Mouse (Mus musculus): ENCODE data around the gene Gfpt1. TPM values are rescaled to one million over a fixed set of nuclear protein-coding genes. Genes with fewer than 3 reads are reported as not detected.

The Gfpt1 gene
- polyA plus RNA-seq, 1 experiment from 2014 or later = 17.4 TPM

DNA sequence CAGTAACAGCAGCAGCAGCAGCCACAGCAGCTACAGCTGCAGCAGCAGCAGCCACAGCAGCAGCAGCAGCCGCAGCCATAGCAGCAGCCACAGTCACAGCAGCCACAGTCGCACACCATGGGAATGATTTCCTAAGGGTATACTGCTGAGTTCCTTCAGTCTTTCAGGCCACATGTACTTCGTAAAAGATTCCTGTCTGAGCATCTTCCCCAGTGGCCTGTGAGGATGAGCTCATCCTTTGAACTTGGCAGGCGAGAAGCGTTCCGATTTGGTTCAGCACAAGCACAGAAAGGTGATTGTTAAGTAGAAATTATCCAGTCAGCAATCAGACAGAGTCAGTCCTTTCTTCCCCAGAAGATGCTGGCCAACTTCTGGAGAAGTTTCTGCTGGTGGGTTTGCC lies 69.5 kb downstream of the Gfpt1 start:
- Histone ChIP-seq H3K27ac (ENCODE audit: low read depth, low read length) (no peak overlapping the region), H3K4me3 (ENCODE audit: low read depth, low read length) (no peak overlapping the region), H3K27me3 (ENCODE audit: control insufficient read depth, insufficient read depth, low read length) (no peaks in the 10 kb centered on the region), H3K9ac (ENCODE audit: low read length) (no peak overlapping the region), H3K9me3 (ENCODE audit: control insufficient read depth, low read length) (no peaks in the 10 kb centered on the region), H3K36me3 (ENCODE audit: control insufficient read depth, insufficient read depth, low read length) (no peaks in the 10 kb centered on the region), H3K4me1 (replicated peaks; ENCODE audit: control insufficient read depth, insufficient read depth, low read length) (no peaks in the 10 kb centered on the region), H3K4me2 (ENCODE audit: low read depth, low read length, severe bottlenecking) (no peak overlapping the region)
- ATAC-seq (replicated peaks; ENCODE audit: low FRiP score) (no peak), DNase-seq (ENCODE audit: low spot score) (no peak)
- WGBS = 84% methylated on average over 6 of the region's 6 CpGs

DNA sequence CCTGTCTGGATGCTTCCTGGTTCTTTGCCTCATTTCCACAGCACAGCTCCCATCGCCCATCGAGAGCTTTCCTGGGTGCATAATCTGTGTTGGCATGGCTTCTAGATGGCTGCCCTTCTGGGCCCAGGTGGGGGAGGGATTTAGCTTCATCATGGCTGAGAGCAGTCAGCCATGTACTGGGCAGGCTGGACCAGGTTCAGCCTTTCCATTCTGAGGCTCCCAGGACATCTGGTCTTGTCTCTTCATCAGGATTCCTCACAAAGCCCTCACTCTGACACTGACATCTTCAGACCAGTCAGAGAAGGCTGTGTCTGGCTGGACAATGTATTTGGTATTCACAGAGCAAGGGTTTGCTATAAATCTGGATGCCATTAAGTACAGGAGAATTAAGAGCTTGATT lies 73.3 kb downstream of the Gfpt1 start:
- Histone ChIP-seq H3K9me3 (ENCODE audit: control insufficient read depth, low read length) (no peaks in the 10 kb centered on the region), H3K36me3 (ENCODE audit: control insufficient read depth, insufficient read depth, low read length) (no peaks in the 10 kb centered on the region), H3K4me1 (replicated peaks; ENCODE audit: control insufficient read depth, insufficient read depth, low read length) (no peaks in the 10 kb centered on the region), H3K4me3 (ENCODE audit: low read depth, low read length) (no peak overlapping the region), H3K27ac (ENCODE audit: low read depth, low read length) (no peak overlapping the region), H3K4me2 (ENCODE audit: low read depth, low read length, severe bottlenecking) (no peak overlapping the region), H3K27me3 (ENCODE audit: control insufficient read depth, insufficient read depth, low read length) (no peaks in the 10 kb centered on the region), H3K9ac (ENCODE audit: low read length) (no peak overlapping the region)
- 81% methylated on average over 2 of the region's 2 CpGs for WGBS
- ATAC-seq (replicated peaks; ENCODE audit: low FRiP score) (no peak), DNase-seq (ENCODE audit: low spot score) (no peak)

DNA sequence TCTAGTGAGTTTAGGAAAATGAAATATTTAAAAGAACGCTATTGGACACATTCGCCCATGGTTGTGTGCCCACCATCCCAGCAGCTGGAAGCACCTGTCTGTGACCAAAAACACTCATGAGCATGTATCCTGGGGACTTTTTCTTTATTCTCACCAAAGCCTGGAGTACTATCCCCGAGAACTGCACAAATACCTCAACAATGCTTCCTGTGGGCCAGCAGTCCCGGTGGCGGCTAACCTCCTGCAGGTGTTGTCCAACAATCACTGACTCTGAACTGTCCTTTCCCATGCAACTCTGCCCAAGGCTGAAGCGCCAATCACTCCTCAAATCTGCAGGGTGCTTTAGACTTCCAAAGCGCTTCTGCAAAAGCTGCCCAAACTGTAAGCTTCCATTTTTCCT lies 74.0 kb downstream of the Gfpt1 start:
- no peak for DNase-seq (ENCODE audit: low spot score)
- 78% methylated on average over 7 of the region's 7 CpGs for WGBS

DNA sequence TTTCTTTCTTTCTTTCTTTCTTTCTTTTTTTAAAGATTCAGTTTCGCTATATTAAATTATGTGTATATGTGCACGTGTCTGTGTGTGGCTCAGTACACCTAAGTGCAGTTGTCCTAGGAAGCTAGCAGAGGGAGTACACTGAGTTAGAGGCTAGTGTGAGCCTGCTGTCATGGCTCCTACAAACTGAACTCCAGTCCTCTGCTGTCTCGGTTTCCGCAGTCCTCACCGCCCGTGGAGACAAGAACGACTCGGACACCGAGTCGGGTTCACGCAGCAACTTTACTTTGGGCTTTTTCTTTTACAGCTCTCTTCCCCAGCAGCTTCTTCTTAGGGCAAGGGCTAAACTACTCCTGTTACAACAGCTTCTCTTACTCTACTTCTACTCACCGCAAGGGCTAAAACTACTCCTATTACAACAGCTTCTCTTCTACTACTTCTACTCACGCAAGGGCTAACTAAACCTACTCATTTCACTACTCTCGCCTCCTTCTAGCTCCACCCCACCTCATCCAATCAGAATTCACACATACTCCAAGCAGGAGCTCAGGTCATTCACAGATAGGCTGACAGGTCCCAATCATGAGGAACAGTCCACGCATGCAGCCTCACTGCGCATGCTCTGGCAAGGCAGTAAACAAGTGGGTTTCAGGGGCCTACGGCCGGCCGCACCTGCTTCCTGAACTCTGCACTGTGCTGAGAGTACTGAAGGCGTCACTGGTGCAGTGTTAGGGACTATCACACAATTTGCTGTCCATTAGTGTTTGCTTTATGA lies 76.6 kb downstream of the Gfpt1 start:
- Histone ChIP-seq H3K9ac (ENCODE audit: low read length) (no peak overlapping the region), H3K4me2 (ENCODE audit: low read depth, low read length, severe bottlenecking) (no peak overlapping the region), H3K9me3 (ENCODE audit: control insufficient read depth, low read length) (no peaks in the 10 kb centered on the region), H3K27ac (ENCODE audit: low read depth, low read length) (no peak overlapping the region), H3K36me3 (ENCODE audit: control insufficient read depth, insufficient read depth, low read length) (no peaks in the 10 kb centered on the region), H3K4me1 (replicated peaks; ENCODE audit: control insufficient read depth, insufficient read depth, low read length) (no peaks in the 10 kb centered on the region), H3K4me3 (ENCODE audit: low read depth, low read length) (no peak overlapping the region), H3K27me3 (ENCODE audit: control insufficient read depth, insufficient read depth, low read length) (no peaks in the 10 kb centered on the region)
- ATAC-seq (replicated peaks; ENCODE audit: low FRiP score) (no peak), DNase-seq (ENCODE audit: low spot score) (no peak)
- WGBS = 93% methylated on average over 20 of the region's 20 CpGs

More for the DNA sequence above, 74.0 kb downstream of the Gfpt1 start:
- no peak overlapping the region for H3K4me3 ChIP-seq (ENCODE audit: low read depth, low read length)
- H3K27ac ChIP-seq (ENCODE audit: low read depth, low read length) = no peak overlapping the region
- no peaks in the 10 kb centered on the region for H3K9me3 ChIP-seq (ENCODE audit: control insufficient read depth, low read length)
- H3K4me2 ChIP-seq (ENCODE audit: low read depth, low read length, severe bottlenecking) = no peak overlapping the region
- H3K4me1 ChIP-seq (replicated peaks; ENCODE audit: control insufficient read depth, insufficient read depth, low read length) = no peaks in the 10 kb centered on the region
- ATAC-seq (replicated peaks; ENCODE audit: low FRiP score) = no peak
- no peaks in the 10 kb centered on the region for H3K36me3 ChIP-seq (ENCODE audit: control insufficient read depth, insufficient read depth, low read length)
- H3K9ac ChIP-seq (ENCODE audit: low read length) = no peak overlapping the region
- no peaks in the 10 kb centered on the region for H3K27me3 ChIP-seq (ENCODE audit: control insufficient read depth, insufficient read depth, low read length)

DNA sequence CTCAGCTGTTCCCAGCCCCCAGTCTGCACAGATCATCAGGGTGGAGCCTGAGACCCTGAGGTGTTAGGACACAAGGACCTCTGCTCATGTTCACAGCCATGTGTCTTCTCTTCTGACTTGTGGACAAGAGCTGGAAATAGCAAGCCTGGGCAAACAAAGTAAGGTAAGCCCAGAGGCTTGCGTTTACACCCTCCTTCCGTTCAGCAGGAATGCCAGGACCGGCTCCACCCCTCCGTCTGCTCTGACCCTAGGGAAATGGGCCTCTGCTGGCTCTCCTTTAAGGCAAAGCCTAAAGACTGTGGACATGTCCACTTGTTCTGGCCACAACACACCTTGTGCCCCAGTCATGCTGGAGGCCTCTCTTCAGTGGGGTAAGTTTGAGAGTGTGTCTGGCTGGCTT lies 77.3 kb downstream of the Gfpt1 start:
- Histone ChIP-seq H3K4me3 (ENCODE audit: low read depth, low read length) (no peak overlapping the region), H3K4me1 (replicated peaks; ENCODE audit: control insufficient read depth, insufficient read depth, low read length) (no peaks in the 10 kb centered on the region), H3K36me3 (ENCODE audit: control insufficient read depth, insufficient read depth, low read length) (no peaks in the 10 kb centered on the region), H3K4me2 (ENCODE audit: low read depth, low read length, severe bottlenecking) (no peak overlapping the region), H3K27ac (ENCODE audit: low read depth, low read length) (no peak overlapping the region), H3K9me3 (ENCODE audit: control insufficient read depth, low read length) (no peaks in the 10 kb centered on the region), H3K27me3 (ENCODE audit: control insufficient read depth, insufficient read depth, low read length) (no peaks in the 10 kb centered on the region), H3K9ac (ENCODE audit: low read length) (no peak overlapping the region)
- no peak for ATAC-seq (replicated peaks; ENCODE audit: low FRiP score)
- 90% methylated on average over 4 of the region's 4 CpGs for WGBS
- DNase-seq (ENCODE audit: low spot score) = no peak

DNA sequence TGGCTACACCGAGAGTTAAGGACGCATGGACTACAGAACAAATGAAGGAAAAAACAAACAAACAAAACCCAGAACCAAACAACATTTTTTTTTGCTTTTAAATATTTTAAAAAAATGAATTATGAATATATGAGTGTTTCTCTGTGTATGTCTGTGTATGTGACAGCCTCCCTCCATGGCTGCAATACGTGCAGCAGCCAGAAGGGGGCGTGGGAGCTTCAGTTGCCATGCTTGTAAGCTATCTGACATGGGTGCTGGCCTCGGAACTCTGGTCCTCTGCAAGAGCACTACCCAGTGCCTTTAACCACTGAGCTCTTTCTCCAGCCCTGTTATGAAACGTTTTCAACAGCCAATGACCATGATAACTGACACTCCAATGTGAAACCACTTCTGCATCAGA lies 78.0 kb downstream of the Gfpt1 start:
- Histone ChIP-seq H3K9me3 (ENCODE audit: control insufficient read depth, low read length) (no peaks in the 10 kb centered on the region), H3K36me3 (ENCODE audit: control insufficient read depth, insufficient read depth, low read length) (no peaks in the 10 kb centered on the region), H3K4me3 (ENCODE audit: low read depth, low read length) (no peak overlapping the region), H3K27me3 (ENCODE audit: control insufficient read depth, insufficient read depth, low read length) (no peaks in the 10 kb centered on the region), H3K4me2 (ENCODE audit: low read depth, low read length, severe bottlenecking) (no peak overlapping the region), H3K4me1 (replicated peaks; ENCODE audit: control insufficient read depth, insufficient read depth, low read length) (no peaks in the 10 kb centered on the region), H3K27ac (ENCODE audit: low read depth, low read length) (no peak overlapping the region), H3K9ac (ENCODE audit: low read length) (no peak overlapping the region)
- DNase-seq (ENCODE audit: low spot score) (no peak), ATAC-seq (replicated peaks; ENCODE audit: low FRiP score) (no peak)
- 88% methylated on average over 6 of the region's 6 CpGs for WGBS

DNA sequence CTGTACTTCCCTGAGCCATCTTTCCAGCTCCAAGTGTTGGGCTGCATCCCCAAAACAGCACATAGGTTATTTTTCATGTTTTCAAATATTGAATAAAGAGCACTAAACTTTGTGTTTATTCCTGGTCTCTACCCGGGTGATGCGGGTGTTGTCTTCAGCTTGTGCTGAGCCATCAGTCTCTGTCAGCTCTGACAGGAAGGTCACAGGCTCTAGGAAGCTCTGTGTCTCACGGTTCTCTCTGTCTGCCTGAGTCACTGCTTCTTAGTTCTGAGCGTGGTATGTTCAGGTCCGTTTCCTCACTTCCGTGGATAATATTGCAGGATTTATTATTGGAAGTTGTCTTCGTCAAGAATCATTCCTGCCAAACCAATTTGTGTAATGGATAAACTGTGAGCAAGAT lies 79.3 kb downstream of the Gfpt1 start:
- no peak overlapping the region for H3K4me2 ChIP-seq (ENCODE audit: low read depth, low read length, severe bottlenecking)
- WGBS = 90% methylated on average over 7 of the region's 7 CpGs
- DNase-seq (ENCODE audit: low spot score) (no peak), ATAC-seq (replicated peaks; ENCODE audit: low FRiP score) (no peak)
- H3K9ac ChIP-seq (ENCODE audit: low read length) = no peak overlapping the region
- no peaks in the 10 kb centered on the region for H3K9me3 ChIP-seq (ENCODE audit: control insufficient read depth, low read length)
- H3K36me3 ChIP-seq (ENCODE audit: control insufficient read depth, insufficient read depth, low read length) = no peaks in the 10 kb centered on the region
- H3K27ac ChIP-seq (ENCODE audit: low read depth, low read length) = no peak overlapping the region
- H3K4me1 ChIP-seq (replicated peaks; ENCODE audit: control insufficient read depth, insufficient read depth, low read length) = no peaks in the 10 kb centered on the region
- H3K27me3 ChIP-seq (ENCODE audit: control insufficient read depth, insufficient read depth, low read length) = no peaks in the 10 kb centered on the region
- H3K4me3 ChIP-seq (ENCODE audit: low read depth, low read length) = no peak overlapping the region

DNA sequence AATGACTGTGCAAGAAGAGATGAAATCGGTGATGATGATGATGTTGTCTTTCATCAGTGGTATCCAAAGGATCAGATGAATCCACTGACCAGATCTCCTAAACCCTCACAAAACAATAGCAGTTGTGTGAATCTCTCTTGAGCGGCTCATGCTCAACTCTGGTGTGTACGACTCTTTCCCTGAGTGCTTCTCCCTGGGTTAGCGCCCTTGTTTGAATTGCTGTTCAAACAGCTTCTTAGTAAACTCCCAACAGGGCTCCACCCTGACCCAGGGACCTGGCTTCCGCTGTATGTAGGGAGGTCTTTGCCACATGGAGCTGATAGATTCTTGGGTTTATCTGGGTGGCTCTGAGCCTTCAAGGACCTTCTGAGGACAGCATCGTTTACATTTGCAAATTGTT lies 80.8 kb downstream of the Gfpt1 start:
- DNase-seq (ENCODE audit: low spot score) (no peak), ATAC-seq (replicated peaks; ENCODE audit: low FRiP score) (no peak)
- Histone ChIP-seq H3K27me3 (ENCODE audit: control insufficient read depth, insufficient read depth, low read length) (no peaks in the 10 kb centered on the region), H3K4me3 (ENCODE audit: low read depth, low read length) (no peak overlapping the region), H3K9me3 (ENCODE audit: control insufficient read depth, low read length) (no peaks in the 10 kb centered on the region), H3K27ac (ENCODE audit: low read depth, low read length) (no peak overlapping the region), H3K4me2 (ENCODE audit: low read depth, low read length, severe bottlenecking) (no peak overlapping the region), H3K36me3 (ENCODE audit: control insufficient read depth, insufficient read depth, low read length) (no peaks in the 10 kb centered on the region), H3K4me1 (replicated peaks; ENCODE audit: control insufficient read depth, insufficient read depth, low read length) (no peaks in the 10 kb centered on the region), H3K9ac (ENCODE audit: low read length) (no peak overlapping the region)
- whole genome bisulfite sequencing = 86% methylated on average over 6 of the region's 6 CpGs

DNA sequence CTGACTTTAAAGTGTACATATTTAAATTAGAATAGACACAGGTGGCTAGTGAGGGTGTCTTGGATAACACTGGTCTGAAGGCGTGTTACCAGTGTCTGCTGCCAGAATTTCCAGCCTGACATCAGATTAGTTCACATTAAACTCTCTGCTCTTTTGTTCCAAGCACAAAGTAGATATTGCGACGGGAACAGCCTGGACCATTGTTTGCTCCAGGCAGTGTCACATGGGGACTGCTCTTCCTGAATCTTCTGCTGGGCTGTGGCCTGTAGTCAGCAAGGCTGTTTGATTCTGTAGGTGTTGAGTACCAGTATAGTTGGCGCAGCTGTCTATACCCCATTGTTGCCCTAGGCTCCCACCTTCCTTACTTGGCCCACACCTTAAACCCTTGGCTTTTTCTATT lies 81.3 kb downstream of the Gfpt1 start:
- Histone ChIP-seq H3K4me3 (ENCODE audit: low read depth, low read length) (no peak overlapping the region), H3K9me3 (ENCODE audit: control insufficient read depth, low read length) (no peaks in the 10 kb centered on the region), H3K4me1 (replicated peaks; ENCODE audit: control insufficient read depth, insufficient read depth, low read length) (no peaks in the 10 kb centered on the region), H3K36me3 (ENCODE audit: control insufficient read depth, insufficient read depth, low read length) (no peaks in the 10 kb centered on the region), H3K9ac (ENCODE audit: low read length) (no peak overlapping the region), H3K4me2 (ENCODE audit: low read depth, low read length, severe bottlenecking) (no peak overlapping the region), H3K27ac (ENCODE audit: low read depth, low read length) (no peak overlapping the region), H3K27me3 (ENCODE audit: control insufficient read depth, insufficient read depth, low read length) (no peaks in the 10 kb centered on the region)
- WGBS = 87% methylated on average over 4 of the region's 4 CpGs
- DNase-seq (ENCODE audit: low spot score) = no peak
- no peak for ATAC-seq (replicated peaks; ENCODE audit: low FRiP score)
